29 mouse cellular contexts compared by ENCODE assay signal in genomic region chr1:187765577-187765976, GRCm38 (mm10).
DNase-seq lines count a peak whose midpoint lies in the region; ATAC-seq lines count a peak whose summit lies in the region.
"Had no signal": no experiment of that assay in that cellular context is flagged by ENCODE, and none has a peak within 500 bp of the region (broad histone marks: within the 10 kb centered on the region; RNA-seq: fewer than 3 reads in every experiment).

No protein-coding gene starts in this region.

- ATAC-seq in heart, embryonic 11.5 days (replicated peaks; ENCODE audit: insufficient number of reproducible peaks, low FRiP score, low TSS enrichment): no peak
- ATAC-seq: forebrain, embryonic 14.5 days; forebrain, postnatal 0 days; hindbrain, postnatal 0 days; inflammation-experienced regulatory T-cells, adult 6 months; intestine, embryonic 16.5 days; Patski had no signal

- no peak overlapping the region for H3K27ac ChIP-seq in heart, embryonic 11.5 days (ENCODE audit: low read depth, low read length)
- H3K27ac ChIP-seq in embryonic facial prominence, embryonic 10.5 days (replicated peaks): no peak overlapping the region
- H3K27ac ChIP-seq: embryonic facial prominence, embryonic 12.5 days; embryonic facial prominence, embryonic 15.5 days; gastrocnemius, adult 2 months; heart, embryonic 13.5 days; hindbrain, embryonic 14.5 days; hindbrain, postnatal 0 days had no signal

- no peaks in the 10 kb centered on the region for H3K9me3 ChIP-seq in heart, embryonic 11.5 days (replicated peaks; ENCODE audit: control insufficient read depth, low read length)
- no peaks in the 10 kb centered on the region for H3K9me3 ChIP-seq in embryonic facial prominence, embryonic 10.5 days
- H3K9me3 ChIP-seq: embryonic facial prominence, embryonic 12.5 days; embryonic facial prominence, embryonic 15.5 days; heart, embryonic 13.5 days had no signal

- H3K36me3 ChIP-seq in heart, embryonic 11.5 days (ENCODE audit: control insufficient read depth, insufficient read depth, low read length): no peaks in the 10 kb centered on the region
- H3K36me3 ChIP-seq in embryonic facial prominence, embryonic 10.5 days (replicated peaks): no peaks in the 10 kb centered on the region
- H3K36me3 ChIP-seq: embryonic facial prominence, embryonic 12.5 days; embryonic facial prominence, embryonic 15.5 days; heart, embryonic 13.5 days had no signal

- no peak overlapping the region for H3K4me3 ChIP-seq in heart, embryonic 11.5 days (ENCODE audit: low read depth, low read length)
- no peak overlapping the region for H3K4me3 ChIP-seq in embryonic facial prominence, embryonic 10.5 days
- H3K4me3 ChIP-seq: embryonic facial prominence, embryonic 12.5 days; embryonic facial prominence, embryonic 15.5 days; gastrocnemius, adult 2 months; heart, embryonic 13.5 days had no signal

- WGBS in heart, embryonic 11.5 days (ENCODE audit: insufficient replicate concordance): 79% methylated on average over 5 of the region's 5 CpGs
- WGBS in embryonic facial prominence, embryonic 10.5 days: 86% methylated on average over 5 of the region's 5 CpGs

- H3K4me2 ChIP-seq in heart, embryonic 11.5 days: no peak overlapping the region
- H3K4me2 ChIP-seq: embryonic facial prominence, embryonic 12.5 days; embryonic facial prominence, embryonic 15.5 days; heart, embryonic 13.5 days; hindbrain, embryonic 14.5 days had no signal

- H3K27me3 ChIP-seq in heart, embryonic 11.5 days (ENCODE audit: control insufficient read depth, insufficient read depth, low read length): no peaks in the 10 kb centered on the region
- no peaks in the 10 kb centered on the region for H3K27me3 ChIP-seq in embryonic facial prominence, embryonic 10.5 days (replicated peaks; ENCODE audit: low read depth, poor library complexity, severe bottlenecking)
- H3K27me3 ChIP-seq: embryonic facial prominence, embryonic 12.5 days; embryonic facial prominence, embryonic 15.5 days; heart, embryonic 13.5 days; Patski had no signal

- no peak overlapping the region for H3K9ac ChIP-seq in heart, embryonic 11.5 days (ENCODE audit: low read depth, low read length)
- H3K9ac ChIP-seq: embryonic facial prominence, embryonic 12.5 days; embryonic facial prominence, embryonic 15.5 days; forebrain, postnatal 0 days; heart, embryonic 13.5 days; hindbrain, embryonic 14.5 days had no signal

- DNase-seq in embryo, embryonic 10.5 days (ENCODE audit: low spot score): peak; percentile 19
- DNase-seq in embryo, embryonic 9.5 days (ENCODE audit: extremely low spot score): no peak
- peak; percentile 37 for DNase-seq in heart, adult 11 months
- DNase-seq in Muller cell, postnatal 12 days (ENCODE audit: inconsistent ontology term): peak; percentile 70
- DNase-seq in mesoderm, embryonic 11.5 days (ENCODE audit: low read depth, low spot score): peak; percentile 31
- no peak for DNase-seq in kidney, adult 18-20 months
- DNase-seq in embryonic facial prominence, embryonic 10.5 days (ENCODE audit: low spot score): no peak
- DNase-seq: adrenal gland, postnatal 10 days; adrenal gland, postnatal 36 days; cerebellum, adult 11-12 months; cerebellum, adult 8-10 months; cerebellum, postnatal 10 days; cerebellum, postnatal 36 days; forebrain, postnatal 0 days; gastrocnemius, adult 2 months; gastrocnemius, postnatal 14 days; heart, adult 18-20 months; heart, postnatal 14 days; kidney, adult 2 months had no signal

- peaks cover 8% of the 10 kb centered on the region for H3K4me1 ChIP-seq in heart, embryonic 11.5 days (ENCODE audit: control insufficient read depth, insufficient read depth, low read length)
- no peaks in the 10 kb centered on the region for H3K4me1 ChIP-seq in embryonic facial prominence, embryonic 10.5 days
- H3K4me1 ChIP-seq: embryonic facial prominence, embryonic 12.5 days; embryonic facial prominence, embryonic 15.5 days had no signal

Comparison
In these comparisons a context has a peak if more than half of its experiments do, and no peak if none do; other contexts are left out.
1. DNase-seq: peak in embryo, embryonic 10.5 days (single experiment), heart, adult 11 months (single experiment), Muller cell, postnatal 12 days (single experiment) and mesoderm, embryonic 11.5 days (single experiment); none in embryo, embryonic 9.5 days (single experiment), kidney, adult 18-20 months (single experiment) and embryonic facial prominence, embryonic 10.5 days (single experiment).